Mouse (Mus musculus) CH12F3 (cell line): ENCODE results near the gene Zfp113.
"Not testable (repeated sequence)": the region's sequence is repeated elsewhere in the genome, so short reads cannot be mapped to it uniquely, and the experiment has no call there.

Experiments used
- in situ Hi-C: fragments of 300-500 bp; cut with MboI; formaldehyde crosslinking; loops from 2 replicates; pipeline ENCODE4 v1.14.3; 2020; ENCODE audit warnings: low sequenced_read_pairs

Zfp113 gene

GRCm38 (mm10) chr5:138137935-138138549 lies 17.5 kb downstream of the Zfp113 start:
- in situ Hi-C loops = no loop called here

GRCm38 (mm10) chr5:138137257-138137656 lies 18.3 kb downstream of the Zfp113 start:
- in situ Hi-C loops = no loop called here

- in situ Hi-C loops = no loop called here
Observed at GRCm38 (mm10) chr5:138132425-138133064, 23.0 kb downstream of the Zfp113 start.

- in situ Hi-C loops = no loop called here
Observed at GRCm38 (mm10) chr5:138118041-138118440, 37.5 kb downstream of the Zfp113 start.

GRCm38 (mm10) chr5:138117199-138118015 lies 38.1 kb downstream of the Zfp113 start:
- in situ Hi-C loops = no loop called here

- in situ Hi-C loops = no loop called here
Observed at GRCm38 (mm10) chr5:138116255-138117198, 39.0 kb downstream of the Zfp113 start, which contains the start of gene Zscan21. TSS of gene Zscan21 (plus strand) at chr5:138116903.

GRCm38 (mm10) chr5:138109847-138110396 lies 45.6 kb downstream of the Zfp113 start:
- in situ Hi-C loops = not testable (repeated sequence)

GRCm38 (mm10) chr5:138107130-138107529 lies 48.4 kb downstream of the Zfp113 start:
- in situ Hi-C loops = no loop called here

GRCm38 (mm10) chr5:138104976-138105375 lies 50.6 kb downstream of the Zfp113 start:
- in situ Hi-C loops = no loop called here

- in situ Hi-C loops = no loop called here
Observed at GRCm38 (mm10) chr5:138094474-138094873, 61.1 kb downstream of the Zfp113 start.

GRCm38 (mm10) chr5:138092771-138093170 lies 62.8 kb downstream of the Zfp113 start:
- in situ Hi-C loops = no loop called here

- in situ Hi-C loops = no loop called here
Observed at GRCm38 (mm10) chr5:138090737-138091136, 64.8 kb downstream of the Zfp113 start.

- in situ Hi-C loops = no loop called here
Observed at GRCm38 (mm10) chr5:138090271-138090670, 65.3 kb downstream of the Zfp113 start.
